Mouse (Mus musculus) kidney, adult 2 months (tissue): Measurements from ENCODE around the gene Slc26a3.

ENCODE experiments used
- CTCF ChIP-seq: fragments of 200-500 bp; conservative IDR thresholded peaks from 2 replicates; pipeline ENCODE4 v1.5.1; 2011; ENCODE audit warnings: low read depth, mild to moderate bottlenecking, control low read depth, low read length, moderate library complexity, mixed read lengths; ENCODE audit not compliant: insufficient read depth, insufficient read length
- POLR2A ChIP-seq: fragments of 200-500 bp; IDR thresholded peaks from one replicate; pipeline ENCODE4 v1.6.1; 2011; ENCODE audit warnings: low read depth, low read length, control low read depth

- TF ChIP-seq CTCF (no peak), POLR2A (no peak)
Measured at GRCm38 (mm10) chr12:31395895-31396294, 5.2 kb downstream of the Slc26a3 start.
